Mouse (Mus musculus) bone marrow, adult 2 months (tissue): ENCODE data around the gene Olfm1.

Experiments used
- CTCF ChIP-seq: fragments of 200-500 bp; IDR thresholded peaks from 2 replicates; pipeline ENCODE4 v1.5.1; 2011; ENCODE audit warnings: low read length, control low read depth; ENCODE audit not compliant: control insufficient read depth, insufficient read depth
- POLR2A ChIP-seq: fragments of 200-500 bp; IDR thresholded peaks from 2 replicates; pipeline ENCODE4 v1.6.1; 2011; ENCODE audit warnings: low read depth, mild to moderate bottlenecking, control low read depth, low read length, borderline replicate concordance; ENCODE audit not compliant: control insufficient read depth

- no peak for TF ChIP-seq POLR2A
- no peak for TF ChIP-seq CTCF
Measured at GRCm38 (mm10) chr2:28174441-28174840, 18.4 kb upstream of the Olfm1 start.
